Mouse (Mus musculus): Measurements from ENCODE around the gene Gab2. TPM values are rescaled to one million over a fixed set of nuclear protein-coding genes. Genes with fewer than 3 reads are reported as not detected.
A peak's percentile ranks its signal among the peaks of the same experiment; 100 is the strongest.

The Gab2 gene
- 4.7 TPM in 2 replicates for polyA plus RNA-seq (2015; fragmentation: Nextera tagmentation; extraction: Ambion mirVana)

DNA sequence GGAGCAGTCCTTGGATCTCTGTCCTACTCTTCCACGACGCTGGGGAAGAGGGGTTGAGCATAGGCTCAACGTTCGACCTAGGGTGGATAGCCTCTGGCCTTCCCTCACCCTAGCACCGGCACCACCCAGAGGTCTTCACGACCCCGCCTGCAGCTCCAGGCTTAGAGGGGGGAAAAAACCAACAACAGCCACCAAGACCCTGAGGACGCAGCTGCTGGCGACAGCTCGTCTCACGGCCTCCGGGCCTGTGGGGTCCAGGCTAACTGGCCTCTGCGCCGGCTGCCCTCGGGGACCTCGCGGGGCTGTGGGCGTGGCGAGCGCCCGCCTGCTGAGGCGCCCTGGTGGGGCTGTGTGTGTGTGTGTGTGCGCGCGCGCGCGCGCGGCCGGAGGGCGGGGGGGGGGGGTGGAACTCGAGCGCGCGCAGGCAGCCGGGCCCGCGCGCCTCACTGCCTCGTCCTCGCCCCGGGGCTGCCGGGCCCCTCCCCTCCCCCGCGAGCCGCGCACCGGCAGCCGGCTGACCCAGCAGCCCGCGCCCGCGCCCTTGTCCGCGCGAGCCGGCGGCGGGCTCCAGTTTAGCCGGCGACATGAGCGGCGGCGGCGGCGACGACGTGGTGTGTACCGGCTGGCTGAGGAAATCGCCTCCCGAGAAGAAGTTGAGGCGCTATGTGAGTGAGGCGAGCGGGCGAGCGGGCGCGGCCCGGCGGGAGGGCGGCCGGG lies at the start of gene Gab2:
TSS of gene Gab2 (plus strand) at position 345 of the 717 bp plus-strand sequence.
- under 1% methylated on average over 47 of the region's 83 CpGs for WGBS
- H3K9me3 ChIP-seq, result no peaks in the 10 kb centered on the region
- H3K4me2 ChIP-seq, result peak within 1 kb of the TSS; percentile 93
- H3K9ac ChIP-seq, result peak within 1 kb of the TSS; percentile 73
- peak within 1 kb of the TSS; percentile 89 for H3K27ac ChIP-seq
- peak; percentile 82 for ATAC-seq (ENCODE audit: insufficient number of reproducible peaks, low FRiP score, low TSS enrichment, low read depth)
- peaks cover 18% of the 10 kb centered on the region; the same call in 1 of the 2 replicates for H3K4me1 ChIP-seq
- H3K4me3 ChIP-seq, result peak within 1 kb of the TSS; percentile 86
- H3K27me3 ChIP-seq, result no peaks in the 10 kb centered on the region
- no peaks in the 10 kb centered on the region for H3K36me3 ChIP-seq

DNA sequence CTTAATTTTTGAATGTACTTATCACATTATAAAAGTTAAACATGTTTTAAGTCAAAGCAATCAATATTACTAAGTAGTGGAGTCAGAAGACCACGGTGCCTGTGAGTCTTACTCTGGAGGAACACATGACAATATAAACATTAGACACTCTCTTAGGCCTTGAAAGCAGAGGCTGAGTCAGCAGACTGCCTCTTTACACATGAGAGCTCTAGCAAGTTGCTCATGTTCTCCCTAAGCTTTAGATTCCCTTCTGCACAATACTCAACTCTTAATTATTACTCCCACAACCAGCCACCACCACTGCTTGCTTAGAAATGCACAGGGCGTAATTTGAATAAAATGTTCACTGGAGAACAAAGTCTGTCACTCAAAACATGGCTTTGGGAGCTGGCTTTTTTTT lies 49.0 kb upstream of the Gab2 start:
- Histone ChIP-seq H3K27ac (no peak overlapping the region), H3K4me1 (no peaks in the 10 kb centered on the region), H3K4me2 (no peak overlapping the region), H3K4me3 (no peak overlapping the region), H3K9ac (no peak overlapping the region), H3K27me3 (no peaks in the 10 kb centered on the region), H3K36me3 (0 out of 2 replicates have a peak, but pooled peaks cover 6% of the 10 kb centered on the region), H3K9me3 (no peaks in the 10 kb centered on the region)
- 55% methylated on average over 2 of the region's 2 CpGs for WGBS
- no peak for ATAC-seq (ENCODE audit: insufficient number of reproducible peaks, low FRiP score, low TSS enrichment, low read depth)

DNA sequence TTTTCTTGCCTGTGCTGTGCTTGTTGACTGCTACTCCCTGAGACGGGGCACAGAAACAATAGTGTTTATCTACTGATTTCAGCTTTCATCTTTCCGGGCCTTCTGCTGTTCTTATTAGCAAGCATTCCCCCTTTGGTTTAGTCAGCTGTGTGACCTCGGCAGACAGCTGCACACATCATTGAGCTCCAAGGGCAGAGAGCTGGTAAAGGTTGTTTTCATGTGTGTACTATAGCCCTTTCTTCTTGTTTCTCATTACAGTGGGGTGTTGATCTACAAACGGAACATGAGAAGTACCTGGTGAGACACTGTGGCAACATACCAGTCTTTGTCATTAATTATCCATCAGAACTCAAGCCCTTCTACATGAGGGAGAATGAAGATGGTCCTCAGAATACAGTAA lies 41.7 kb upstream of the Gab2 start:
- no peak for ATAC-seq (ENCODE audit: insufficient number of reproducible peaks, low FRiP score, low TSS enrichment, low read depth)
- no peaks in the 10 kb centered on the region for H3K27me3 ChIP-seq
- no peak overlapping the region for H3K4me2 ChIP-seq
- H3K9me3 ChIP-seq, result no peaks in the 10 kb centered on the region
- H3K36me3 ChIP-seq, result 0 out of 2 replicates have a peak, but pooled peaks cover 12% of the 10 kb centered on the region
- no peak overlapping the region for H3K27ac ChIP-seq
- H3K4me3 ChIP-seq, result no peak overlapping the region
- WGBS, result 80% methylated on average over 4 of the region's 4 CpGs
- H3K4me1 ChIP-seq, result 0 out of 2 replicates have a peak, but pooled peaks cover 2% of the 10 kb centered on the region
- no peak overlapping the region for H3K9ac ChIP-seq

- no peaks in the 10 kb centered on the region for H3K9me3 ChIP-seq
- 91% methylated on average over 6 of the region's 6 CpGs for WGBS
- no peak overlapping the region for H3K27ac ChIP-seq
- 0 out of 2 replicates have a peak, but pooled peaks cover 2% of the 10 kb centered on the region for H3K4me1 ChIP-seq
- no peak for ATAC-seq (ENCODE audit: insufficient number of reproducible peaks, low FRiP score, low TSS enrichment, low read depth)
- H3K27me3 ChIP-seq, result no peaks in the 10 kb centered on the region
- no peak overlapping the region for H3K4me3 ChIP-seq
- 0 out of 2 replicates have a peak, but pooled peaks cover 8% of the 10 kb centered on the region for H3K36me3 ChIP-seq
- H3K9ac ChIP-seq, result no peak overlapping the region
- no peak overlapping the region for H3K4me2 ChIP-seq
Observed at GRCm38 (mm10) chr7:97041868-97042449, 39.4 kb upstream of the Gab2 start.

DNA sequence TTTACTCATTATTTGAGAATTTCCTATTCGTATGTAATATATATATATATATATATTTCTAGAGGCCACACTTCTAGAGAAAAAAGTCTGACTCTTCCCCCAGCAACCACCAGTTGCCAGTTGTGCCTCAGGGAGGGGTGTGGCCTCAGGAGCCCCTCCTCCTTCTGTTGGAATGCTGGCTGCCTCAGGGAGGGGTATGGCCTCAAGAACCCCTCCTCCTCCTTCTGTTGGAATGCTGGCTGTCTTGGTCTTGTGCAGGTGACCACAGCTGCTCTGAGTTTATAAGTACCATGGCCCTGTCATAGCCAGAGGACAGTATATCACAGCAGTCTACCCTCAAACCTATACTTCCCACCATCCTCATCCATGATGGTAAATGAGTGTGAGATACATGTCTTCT lies 38.4 kb upstream of the Gab2 start:
- Histone ChIP-seq H3K4me3 (no peak overlapping the region), H3K9me3 (no peaks in the 10 kb centered on the region), H3K9ac (no peak overlapping the region), H3K27ac (no peak overlapping the region), H3K27me3 (no peaks in the 10 kb centered on the region), H3K4me1 (0 out of 2 replicates have a peak, but pooled peaks cover 2% of the 10 kb centered on the region), H3K36me3 (0 out of 2 replicates have a peak, but pooled peaks cover 8% of the 10 kb centered on the region), H3K4me2 (no peak overlapping the region)
- WGBS, result 68% methylated on average over 1 of the region's 1 CpGs
- ATAC-seq (ENCODE audit: insufficient number of reproducible peaks, low FRiP score, low TSS enrichment, low read depth), result no peak

GRCm38 (mm10) chr7:97060966-97061365 lies 20.4 kb upstream of the Gab2 start:
- H3K4me1 ChIP-seq, result no peaks in the 10 kb centered on the region
- 84% methylated on average over 2 of the region's 2 CpGs for WGBS
- 0 out of 2 replicates have a peak, but pooled peaks cover 2% of the 10 kb centered on the region for H3K36me3 ChIP-seq
- no peak overlapping the region for H3K27ac ChIP-seq
- no peak for ATAC-seq (ENCODE audit: insufficient number of reproducible peaks, low FRiP score, low TSS enrichment, low read depth)
- H3K27me3 ChIP-seq, result no peaks in the 10 kb centered on the region
- H3K9me3 ChIP-seq, result no peaks in the 10 kb centered on the region
- H3K9ac ChIP-seq, result no peak overlapping the region
- H3K4me2 ChIP-seq, result no peak overlapping the region
- no peak overlapping the region for H3K4me3 ChIP-seq

GRCm38 (mm10) chr7:97071512-97071911 lies 9.9 kb upstream of the Gab2 start:
- 72% methylated on average over 3 of the region's 3 CpGs for WGBS
- Histone ChIP-seq H3K27me3 (no peaks in the 10 kb centered on the region), H3K9ac (no peak overlapping the region), H3K27ac (no peak overlapping the region), H3K4me3 (no peak overlapping the region), H3K4me1 (no peaks in the 10 kb centered on the region), H3K4me2 (no peak overlapping the region), H3K9me3 (no peaks in the 10 kb centered on the region), H3K36me3 (no peaks in the 10 kb centered on the region)
- ATAC-seq (ENCODE audit: insufficient number of reproducible peaks, low FRiP score, low TSS enrichment, low read depth), result no peak

DNA sequence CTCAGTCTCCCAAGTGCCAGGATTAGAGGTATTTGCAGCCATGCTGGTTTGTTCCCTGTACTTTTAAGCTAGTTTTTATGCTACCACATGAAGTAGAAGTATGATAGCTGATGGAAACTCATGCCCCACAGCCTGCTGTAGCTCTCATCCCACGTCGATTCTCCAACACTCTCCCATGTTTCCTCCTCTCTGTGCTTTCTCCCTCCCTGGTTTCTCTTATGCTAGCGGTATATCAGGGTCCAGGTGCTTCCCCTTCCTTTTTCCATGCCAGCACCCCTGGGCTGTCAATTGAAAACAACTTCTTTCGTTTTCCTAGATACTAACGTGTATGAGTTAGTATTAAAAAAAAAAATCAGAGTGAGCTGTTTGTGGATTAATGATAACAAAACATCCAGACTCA lies 9.3 kb upstream of the Gab2 start:
- no peak overlapping the region for H3K4me3 ChIP-seq
- H3K9ac ChIP-seq, result no peak overlapping the region
- WGBS, result 72% methylated on average over 5 of the region's 5 CpGs
- no peaks in the 10 kb centered on the region for H3K36me3 ChIP-seq
- no peak overlapping the region for H3K27ac ChIP-seq
- no peaks in the 10 kb centered on the region for H3K4me1 ChIP-seq
- H3K4me2 ChIP-seq, result no peak overlapping the region
- ATAC-seq (ENCODE audit: insufficient number of reproducible peaks, low FRiP score, low TSS enrichment, low read depth), result no peak
- no peaks in the 10 kb centered on the region for H3K27me3 ChIP-seq
- no peaks in the 10 kb centered on the region for H3K9me3 ChIP-seq

- Histone ChIP-seq H3K4me2 (no peak overlapping the region), H3K9ac (no peak overlapping the region), H3K4me3 (no peak overlapping the region), H3K36me3 (no peaks in the 10 kb centered on the region), H3K9me3 (no peaks in the 10 kb centered on the region), H3K4me1 (0 out of 2 replicates have a peak, but pooled peaks cover 3% of the 10 kb centered on the region), H3K27ac (no peak overlapping the region), H3K27me3 (no peaks in the 10 kb centered on the region)
- no peak for ATAC-seq (ENCODE audit: insufficient number of reproducible peaks, low FRiP score, low TSS enrichment, low read depth)
- WGBS, result 57% methylated on average over 1 of the region's 1 CpGs
Observed at GRCm38 (mm10) chr7:97074974-97075373, 6.4 kb upstream of the Gab2 start.

DNA sequence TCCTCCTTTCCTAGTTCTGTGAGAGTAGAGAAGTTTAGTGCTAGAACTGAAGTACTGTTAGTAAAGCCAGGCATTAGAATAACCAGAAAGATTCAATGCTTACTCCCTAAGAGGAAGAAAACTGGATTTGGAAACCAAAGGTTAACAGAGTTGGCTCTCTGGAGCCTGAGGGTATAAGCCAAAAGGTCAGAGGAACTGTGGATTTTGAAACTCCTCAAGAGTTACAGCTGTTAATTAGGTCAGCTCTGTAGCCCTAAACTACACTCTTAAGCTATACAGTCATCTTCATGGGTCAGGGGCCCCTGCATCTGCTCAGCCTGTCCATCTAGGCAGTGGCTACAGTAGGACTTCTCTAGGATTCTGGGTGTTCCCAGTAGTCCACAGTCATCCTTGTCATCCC lies 4.4 kb upstream of the Gab2 start:
- Histone ChIP-seq H3K27ac (no peak overlapping the region), H3K36me3 (no peaks in the 10 kb centered on the region), H3K27me3 (no peaks in the 10 kb centered on the region), H3K4me1 (peaks cover 10% of the 10 kb centered on the region; the same call in 1 of the 2 replicates), H3K9me3 (no peaks in the 10 kb centered on the region), H3K4me3 (no peak overlapping the region), H3K9ac (no peak overlapping the region), H3K4me2 (no peak overlapping the region)
- no peak for ATAC-seq (ENCODE audit: insufficient number of reproducible peaks, low FRiP score, low TSS enrichment, low read depth)

GRCm38 (mm10) chr7:97078685-97079084 lies 2.7 kb upstream of the Gab2 start:
- WGBS, result 37% methylated on average over 4 of the region's 4 CpGs
- Histone ChIP-seq H3K27ac (no peak overlapping the region), H3K36me3 (no peaks in the 10 kb centered on the region), H3K4me1 (peaks cover 18% of the 10 kb centered on the region; the same call in 1 of the 2 replicates), H3K9ac (no peak overlapping the region), H3K4me2 (no peak overlapping the region), H3K27me3 (no peaks in the 10 kb centered on the region), H3K4me3 (no peak overlapping the region), H3K9me3 (no peaks in the 10 kb centered on the region)
- no peak for ATAC-seq (ENCODE audit: insufficient number of reproducible peaks, low FRiP score, low TSS enrichment, low read depth)

GRCm38 (mm10) chr7:97079145-97079544 lies 2.2 kb upstream of the Gab2 start:
- no peaks in the 10 kb centered on the region for H3K36me3 ChIP-seq
- peaks cover 18% of the 10 kb centered on the region; the same call in 1 of the 2 replicates for H3K4me1 ChIP-seq
- WGBS, result 16% methylated on average over 6 of the region's 6 CpGs
- H3K27me3 ChIP-seq, result no peaks in the 10 kb centered on the region
- H3K27ac ChIP-seq, result 0 out of 2 replicates have a peak overlapping the region, but pooled peaks have one; percentile 43
- H3K4me2 ChIP-seq, result no peak overlapping the region; the same call in 1 of the 2 replicates
- H3K4me3 ChIP-seq, result no peak overlapping the region
- H3K9ac ChIP-seq, result no peak overlapping the region
- no peak for ATAC-seq (ENCODE audit: insufficient number of reproducible peaks, low FRiP score, low TSS enrichment, low read depth)
- H3K9me3 ChIP-seq, result no peaks in the 10 kb centered on the region
